Mouse (Mus musculus): ENCODE data around the gene Gm38655. TPM values are rescaled to one million over a fixed set of nuclear protein-coding genes. Genes with fewer than 3 reads are reported as not detected.

Gene Gm38655
- polyA plus RNA-seq, 1 experiment from 2014 or later = not detected

DNA sequence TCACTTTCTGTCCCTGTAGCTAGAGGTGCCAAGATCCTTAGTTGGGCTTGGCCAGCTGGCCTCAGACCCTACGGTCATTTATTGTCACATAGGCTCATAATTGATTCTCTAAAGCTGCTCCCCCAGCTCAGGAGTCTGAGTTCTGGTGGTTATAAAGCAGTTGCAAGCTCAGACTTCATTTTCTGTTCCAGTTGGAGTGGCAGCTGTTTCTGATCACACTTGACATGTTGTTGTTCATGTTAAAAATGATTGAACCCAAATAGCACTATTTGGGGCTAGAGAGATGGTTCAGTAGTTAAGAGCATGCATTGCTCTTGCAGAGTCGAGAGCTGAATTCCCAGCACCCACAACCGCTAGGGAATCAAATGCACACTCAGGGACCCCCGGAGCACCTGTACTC, 34.7 kb upstream of the Gm38655 start:
- H3K36me3 ChIP-seq = peaks cover 90% of the 10 kb centered on the region
- ATAC-seq (ENCODE audit: insufficient number of reproducible peaks, low FRiP score, low TSS enrichment, low read depth) = no peak
- no peak overlapping the region for H3K9ac ChIP-seq
- H3K4me3 ChIP-seq = no peak overlapping the region
- H3K4me2 ChIP-seq = no peak overlapping the region
- 80% methylated on average over 4 of the region's 4 CpGs for WGBS
- no peak overlapping the region for H3K27ac ChIP-seq
- no peaks in the 10 kb centered on the region for H3K27me3 ChIP-seq
- no peaks in the 10 kb centered on the region for H3K9me3 ChIP-seq
- no peaks in the 10 kb centered on the region for H3K4me1 ChIP-seq

DNA sequence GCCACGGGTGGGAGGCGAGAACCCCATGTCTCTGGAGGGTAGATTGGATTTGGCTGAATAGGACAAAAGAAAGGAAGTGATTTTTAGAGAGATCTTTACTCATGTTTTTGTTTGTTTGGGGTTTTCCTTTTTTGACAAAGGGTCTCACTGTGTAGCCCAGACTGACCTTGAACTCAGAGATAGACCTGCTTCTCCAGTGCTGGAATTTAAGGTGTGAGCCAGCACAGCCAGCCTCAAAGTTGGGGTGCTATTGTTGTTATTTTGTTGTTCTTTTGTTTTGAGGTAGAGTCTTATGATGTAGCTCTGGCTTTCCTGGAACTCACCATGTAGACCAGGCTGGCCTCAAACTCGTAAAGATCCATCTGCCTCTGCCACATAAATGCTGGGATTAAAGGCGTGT, 27.1 kb upstream of the Gm38655 start:
- Histone ChIP-seq H3K27ac (no peak overlapping the region), H3K4me3 (no peak overlapping the region), H3K27me3 (no peaks in the 10 kb centered on the region), H3K9me3 (no peaks in the 10 kb centered on the region), H3K4me1 (no peaks in the 10 kb centered on the region), H3K4me2 (no peak overlapping the region), H3K36me3 (peaks cover 83% of the 10 kb centered on the region), H3K9ac (no peak overlapping the region)
- ATAC-seq (ENCODE audit: insufficient number of reproducible peaks, low FRiP score, low TSS enrichment, low read depth) = no peak
- WGBS = 90% methylated on average over 4 of the region's 4 CpGs

DNA sequence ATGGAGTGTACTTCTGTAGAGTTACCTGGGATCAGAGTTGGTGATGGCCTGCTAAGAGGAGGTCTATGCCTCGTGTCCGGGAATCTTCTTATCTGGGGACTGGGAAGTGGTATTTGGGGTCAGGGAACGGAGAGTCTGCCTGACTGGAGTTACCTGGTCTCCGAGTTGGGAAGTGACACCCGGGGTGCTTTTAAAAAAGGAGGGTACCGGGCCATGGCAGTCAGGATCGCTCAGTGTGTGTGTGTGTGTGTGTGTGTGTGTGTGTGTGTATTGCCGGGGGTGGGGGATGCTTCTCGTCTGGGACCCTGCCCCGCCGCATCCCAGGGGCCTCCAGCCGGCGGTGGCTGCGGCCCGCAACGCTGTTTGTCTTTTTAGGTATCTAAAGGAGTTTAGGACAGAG, 13.8 kb upstream of the Gm38655 start:
- H3K9me3 ChIP-seq = no peaks in the 10 kb centered on the region
- no peak for ATAC-seq (ENCODE audit: insufficient number of reproducible peaks, low FRiP score, low TSS enrichment, low read depth)
- H3K27ac ChIP-seq = no peak overlapping the region
- peak overlapping the region; percentile 79 for H3K4me2 ChIP-seq
- H3K27me3 ChIP-seq = no peaks in the 10 kb centered on the region
- 2% methylated on average over 15 of the region's 16 CpGs for WGBS
- peaks cover 26% of the 10 kb centered on the region for H3K4me1 ChIP-seq
- peak overlapping the region; percentile 91 for H3K4me3 ChIP-seq
- peak overlapping the region; percentile 94 for H3K9ac ChIP-seq
- H3K36me3 ChIP-seq = peaks cover 31% of the 10 kb centered on the region

DNA sequence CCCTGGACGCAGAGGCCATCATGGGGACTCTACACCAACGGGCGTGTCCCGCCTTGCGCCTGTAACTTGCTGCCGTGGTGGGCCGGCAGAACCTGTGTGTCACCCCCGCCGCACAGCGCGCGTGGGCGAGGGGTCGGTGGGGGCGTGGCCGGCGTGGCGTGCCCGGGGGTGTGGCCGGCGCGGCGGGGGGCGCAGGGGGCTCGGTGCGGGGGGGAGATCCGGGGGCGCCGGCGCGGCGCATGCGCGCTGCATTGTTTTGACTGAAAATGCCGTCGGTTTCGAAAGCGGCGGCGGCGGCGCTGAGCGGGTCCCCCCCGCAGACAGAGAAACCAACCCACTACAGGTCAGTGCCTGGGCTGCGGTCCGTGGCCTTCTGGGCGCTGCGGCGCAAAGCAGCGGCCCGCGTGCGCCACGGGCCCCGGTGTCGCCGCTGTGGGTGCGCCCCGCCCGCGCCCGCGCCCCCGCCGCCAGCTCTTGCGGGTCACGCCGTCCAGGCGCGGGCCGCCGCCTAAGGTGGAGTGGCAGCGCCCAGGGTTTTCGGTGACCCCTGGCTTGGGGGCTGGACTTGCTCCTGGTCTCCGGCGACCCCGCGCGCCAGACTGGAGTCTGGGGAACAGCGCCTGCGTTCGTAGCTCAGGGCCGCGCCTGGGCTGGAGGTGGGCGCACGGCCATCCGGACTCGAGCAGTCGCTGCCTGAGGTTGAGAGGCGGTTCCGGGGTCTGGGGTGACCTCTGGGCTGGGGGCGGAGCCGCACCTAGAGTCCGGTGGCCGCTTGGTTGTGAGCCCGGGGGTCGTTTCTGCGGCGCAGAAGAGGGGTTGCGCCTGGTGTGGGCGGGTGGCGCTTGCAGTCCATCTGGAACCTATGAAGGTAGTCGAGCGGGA, 13.1 kb upstream of the Gm38655 start, which contains the start of gene Unkl:
TSS of gene Unkl (plus strand) at position 248 of the 882 bp plus-strand sequence.
- peaks cover 31% of the 10 kb centered on the region for H3K4me1 ChIP-seq
- under 1% methylated on average over 99 of the region's 104 CpGs for WGBS
- peak within 1 kb of the TSS; percentile 91 for H3K4me3 ChIP-seq
- peak within 1 kb of the TSS; percentile 94 for H3K9ac ChIP-seq
- H3K27me3 ChIP-seq = no peaks in the 10 kb centered on the region
- peaks cover 25% of the 10 kb centered on the region for H3K36me3 ChIP-seq
- peak within 1 kb of the TSS; percentile 89 for H3K27ac ChIP-seq
- peak; percentile 66 for ATAC-seq (ENCODE audit: insufficient number of reproducible peaks, low FRiP score, low TSS enrichment, low read depth)
- H3K9me3 ChIP-seq = no peaks in the 10 kb centered on the region
- H3K4me2 ChIP-seq = peak within 1 kb of the TSS; percentile 79

DNA sequence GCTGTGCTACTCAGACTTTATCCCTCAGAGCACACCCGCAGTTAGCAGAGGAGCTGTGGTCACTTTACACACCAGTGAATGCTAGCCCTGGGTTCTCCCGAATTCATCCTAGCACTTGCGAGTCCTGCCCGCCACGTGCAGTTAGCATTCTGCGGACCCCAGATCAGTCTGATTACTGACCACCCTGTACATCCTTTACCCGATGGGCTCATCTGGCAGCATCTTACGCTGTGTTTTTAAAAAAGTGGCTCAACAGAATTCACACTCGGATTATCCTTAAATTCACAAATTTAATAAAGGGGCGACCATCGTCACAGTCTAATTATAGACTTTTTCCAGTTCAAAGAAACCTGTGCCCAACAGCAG, 12.5 kb upstream of the Gm38655 start:
- H3K4me1 ChIP-seq = peaks cover 35% of the 10 kb centered on the region
- H3K9ac ChIP-seq = peak overlapping the region; percentile 94
- no peaks in the 10 kb centered on the region for H3K27me3 ChIP-seq
- H3K9me3 ChIP-seq = no peaks in the 10 kb centered on the region
- H3K27ac ChIP-seq = peak overlapping the region; percentile 89
- peaks cover 25% of the 10 kb centered on the region for H3K36me3 ChIP-seq
- no peak for ATAC-seq (ENCODE audit: insufficient number of reproducible peaks, low FRiP score, low TSS enrichment, low read depth)
- H3K4me2 ChIP-seq = peak overlapping the region; percentile 79
- WGBS = 5% methylated on average over 11 of the region's 11 CpGs
- H3K4me3 ChIP-seq = peak overlapping the region; percentile 91

DNA sequence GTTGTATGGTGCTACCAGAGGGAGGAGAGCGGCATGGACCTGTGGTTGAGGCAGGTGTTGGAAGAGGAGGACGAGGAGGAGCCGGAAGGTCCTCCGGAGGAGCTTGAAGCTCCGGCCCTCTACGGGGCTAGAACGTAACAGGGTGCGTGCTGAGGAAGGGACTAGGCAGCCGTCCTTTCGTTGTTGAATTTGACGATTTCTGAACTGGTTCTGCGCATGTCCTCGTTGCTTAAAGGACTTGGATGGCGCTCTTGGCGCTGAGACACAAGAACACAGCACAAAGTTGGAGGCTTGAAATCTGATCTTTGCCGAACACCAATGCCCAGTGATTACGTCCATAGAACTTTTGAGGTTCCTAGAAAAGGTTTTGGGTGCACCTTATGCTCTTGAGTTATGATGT, 9.7 kb upstream of the Gm38655 start:
- 8% methylated on average over 17 of the region's 17 CpGs for WGBS
- Histone ChIP-seq H3K27ac (peak overlapping the region; percentile 92), H3K4me2 (peak overlapping the region; percentile 89), H3K4me1 (peaks cover 35% of the 10 kb centered on the region), H3K4me3 (peak overlapping the region; percentile 70), H3K9ac (peak overlapping the region; percentile 78), H3K27me3 (no peaks in the 10 kb centered on the region), H3K36me3 (peaks cover 7% of the 10 kb centered on the region), H3K9me3 (no peaks in the 10 kb centered on the region)
- ATAC-seq (ENCODE audit: insufficient number of reproducible peaks, low FRiP score, low TSS enrichment, low read depth) = no peak

DNA sequence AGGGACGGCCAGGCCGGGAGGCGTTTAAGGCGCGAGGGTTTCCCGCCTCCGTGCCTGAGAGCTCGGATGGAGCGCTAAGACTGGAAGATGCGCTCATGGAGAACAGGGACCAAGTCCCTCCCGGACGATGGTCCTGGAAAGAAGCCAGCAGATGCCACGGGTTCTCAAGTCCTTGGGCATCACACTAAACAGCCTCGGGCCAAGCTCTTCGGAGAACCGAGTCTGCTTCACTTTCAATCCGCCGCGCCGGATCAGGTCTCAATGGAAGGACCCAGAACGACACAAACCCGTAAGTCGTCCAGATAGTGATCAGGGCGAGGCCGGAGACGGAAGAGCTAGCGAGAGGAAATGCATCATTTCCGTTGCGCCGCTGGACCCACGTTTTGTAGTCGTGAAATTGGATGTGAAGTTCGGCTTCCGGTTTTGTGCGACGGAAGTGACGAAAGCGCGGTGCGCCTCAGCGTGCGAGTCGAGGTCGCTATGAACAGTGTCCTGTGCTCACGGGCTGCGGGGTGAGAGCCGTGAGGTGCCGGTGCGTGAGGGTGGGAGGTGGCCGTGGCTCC, 8.9 kb upstream of the Gm38655 start, which contains the start of gene BC003965:
TSS of gene BC003965 (plus strand) at position 426 of the 563 bp plus-strand sequence.
- H3K4me2 ChIP-seq = peak within 1 kb of the TSS; percentile 89
- H3K27me3 ChIP-seq = no peaks in the 10 kb centered on the region
- under 1% methylated on average over 50 of the region's 50 CpGs for WGBS
- peak within 1 kb of the TSS; percentile 70 for H3K4me3 ChIP-seq
- peak within 1 kb of the TSS; percentile 78 for H3K9ac ChIP-seq
- H3K9me3 ChIP-seq = no peaks in the 10 kb centered on the region
- peak; percentile 82 for ATAC-seq (ENCODE audit: insufficient number of reproducible peaks, low FRiP score, low TSS enrichment, low read depth)
- H3K27ac ChIP-seq = peak within 1 kb of the TSS; percentile 92
- peaks cover 7% of the 10 kb centered on the region for H3K36me3 ChIP-seq
- H3K4me1 ChIP-seq = peaks cover 27% of the 10 kb centered on the region

DNA sequence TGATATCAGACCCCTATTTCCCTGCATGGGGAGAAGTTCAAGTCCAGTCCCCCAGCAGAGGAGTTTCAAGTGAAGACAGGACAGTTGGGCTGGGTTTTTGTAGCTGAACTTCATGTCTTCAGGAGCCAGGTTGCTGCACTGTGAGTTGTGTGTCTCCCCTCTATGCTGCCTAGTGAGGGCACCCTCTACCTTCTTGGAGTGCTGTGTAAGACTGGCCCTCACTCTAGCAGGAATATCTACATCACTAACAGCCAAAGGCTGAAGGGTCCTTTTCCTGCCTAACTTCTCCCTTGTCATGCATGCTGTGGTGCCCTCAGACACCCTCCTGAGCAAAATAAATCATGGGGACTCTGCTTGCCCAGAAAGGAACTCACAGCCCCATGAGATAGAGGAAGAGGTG, 8.0 kb upstream of the Gm38655 start:
- Histone ChIP-seq H3K9ac (no peak overlapping the region), H3K4me3 (no peak overlapping the region), H3K9me3 (no peaks in the 10 kb centered on the region), H3K4me2 (no peak overlapping the region), H3K4me1 (peaks cover 23% of the 10 kb centered on the region), H3K36me3 (peaks cover 7% of the 10 kb centered on the region), H3K27me3 (no peaks in the 10 kb centered on the region), H3K27ac (no peak overlapping the region)
- ATAC-seq (ENCODE audit: insufficient number of reproducible peaks, low FRiP score, low TSS enrichment, low read depth) = no peak

DNA sequence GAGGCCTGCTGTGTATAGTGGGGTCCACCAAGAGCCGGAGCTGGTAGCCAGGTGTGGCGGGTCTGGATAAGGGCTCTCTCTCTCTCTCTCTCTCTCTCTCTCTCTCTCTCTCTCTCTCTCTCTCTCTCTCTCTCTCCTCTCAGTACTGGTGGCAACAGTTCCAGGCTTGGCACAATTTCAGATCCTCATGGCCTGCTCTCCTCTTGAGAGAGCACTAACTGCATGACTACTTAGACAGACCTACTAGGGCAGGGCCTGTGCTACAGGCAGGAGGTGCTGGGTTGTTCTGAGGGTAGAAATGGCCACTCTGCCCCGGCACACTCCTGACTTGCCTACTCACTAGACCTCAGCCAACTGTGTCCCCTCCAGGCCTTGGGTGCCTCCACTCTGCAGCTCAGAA, 2.7 kb downstream of the Gm38655 start:
- Histone ChIP-seq H3K27me3 (0 out of 2 replicates have a peak, but pooled peaks cover 6% of the 10 kb centered on the region), H3K4me3 (no peak overlapping the region), H3K9me3 (no peaks in the 10 kb centered on the region), H3K27ac (no peak overlapping the region), H3K4me2 (no peak overlapping the region), H3K4me1 (no peaks in the 10 kb centered on the region), H3K36me3 (no peaks in the 10 kb centered on the region), H3K9ac (no peak overlapping the region)
- no peak for ATAC-seq (ENCODE audit: insufficient number of reproducible peaks, low FRiP score, low TSS enrichment, low read depth)
- WGBS = 67% methylated on average over 3 of the region's 3 CpGs

DNA sequence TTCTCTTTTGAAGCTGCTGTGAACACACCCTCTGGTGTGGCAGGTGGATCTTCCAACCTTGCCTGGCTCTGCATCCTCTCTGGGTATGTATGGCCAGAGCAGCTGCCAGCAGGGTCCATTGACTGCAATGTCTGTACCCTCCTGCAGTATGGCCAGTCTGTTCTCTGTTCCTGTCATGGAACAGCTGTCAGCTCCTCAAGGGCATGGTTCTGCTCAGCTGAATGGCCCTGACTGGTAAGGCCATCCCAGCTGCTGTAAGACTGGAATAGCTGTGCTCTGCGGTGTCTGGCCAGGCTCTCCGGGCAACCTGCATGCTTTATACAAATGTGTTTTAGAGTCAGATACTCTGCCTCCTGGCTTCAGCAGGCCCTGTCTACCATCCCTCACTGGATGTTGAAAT, 5.6 kb downstream of the Gm38655 start:
- no peaks in the 10 kb centered on the region for H3K27me3 ChIP-seq
- no peak overlapping the region for H3K4me2 ChIP-seq
- 0 out of 2 replicates have a peak, but pooled peaks have one; percentile 31 for ATAC-seq (ENCODE audit: insufficient number of reproducible peaks, low FRiP score, low TSS enrichment, low read depth)
- no peaks in the 10 kb centered on the region for H3K36me3 ChIP-seq
- H3K9me3 ChIP-seq = no peaks in the 10 kb centered on the region
- 0 out of 2 replicates have a peak, but pooled peaks cover 2% of the 10 kb centered on the region for H3K4me1 ChIP-seq
- no peak overlapping the region for H3K27ac ChIP-seq
- H3K4me3 ChIP-seq = no peak overlapping the region
- 91% methylated on average over 2 of the region's 2 CpGs for WGBS
- no peak overlapping the region for H3K9ac ChIP-seq

DNA sequence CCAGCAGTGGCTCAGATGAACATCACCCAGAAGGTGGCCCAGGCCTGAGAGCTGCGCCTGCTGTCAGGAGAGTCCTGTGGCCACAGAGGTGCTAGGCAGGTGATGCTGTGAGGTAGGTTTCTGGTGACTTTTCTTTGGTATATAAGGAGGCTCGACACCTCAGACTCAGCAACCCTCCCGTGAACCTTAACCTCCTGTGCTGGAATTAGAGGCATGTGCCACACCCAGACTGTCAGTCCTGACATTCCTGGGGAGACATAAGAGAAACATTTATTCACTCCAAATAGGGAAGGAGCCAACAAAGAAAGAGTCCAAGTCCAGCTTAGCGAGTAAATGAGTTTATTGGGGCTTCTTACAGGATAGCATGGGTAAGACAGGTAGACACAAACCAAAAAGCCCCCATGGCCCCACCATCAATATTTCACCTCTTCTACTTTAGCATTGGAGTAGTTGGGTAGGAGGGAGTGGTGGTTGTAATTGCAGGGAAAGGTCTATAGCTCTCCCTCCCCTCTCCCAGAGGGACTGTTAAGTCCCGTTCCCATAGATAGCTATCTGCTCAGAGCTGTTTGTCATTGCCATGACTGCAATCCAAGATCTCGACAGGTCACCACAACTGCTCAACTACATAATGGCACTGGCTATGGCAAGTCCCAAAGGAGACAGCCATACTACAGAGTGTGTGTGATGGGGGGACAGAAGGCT, 9.2 kb downstream of the Gm38655 start:
- H3K9me3 ChIP-seq = no peaks in the 10 kb centered on the region
- no peaks in the 10 kb centered on the region for H3K27me3 ChIP-seq
- H3K4me2 ChIP-seq = no peak overlapping the region
- no peak for ATAC-seq (ENCODE audit: insufficient number of reproducible peaks, low FRiP score, low TSS enrichment, low read depth)
- H3K36me3 ChIP-seq = peaks cover 12% of the 10 kb centered on the region; the same call in 1 of the 2 replicates
- H3K4me1 ChIP-seq = 0 out of 2 replicates have a peak, but pooled peaks cover 2% of the 10 kb centered on the region
- no peak overlapping the region for H3K4me3 ChIP-seq
- 39% methylated on average over 6 of the region's 6 CpGs for WGBS
- H3K9ac ChIP-seq = no peak overlapping the region
- no peak overlapping the region for H3K27ac ChIP-seq

DNA sequence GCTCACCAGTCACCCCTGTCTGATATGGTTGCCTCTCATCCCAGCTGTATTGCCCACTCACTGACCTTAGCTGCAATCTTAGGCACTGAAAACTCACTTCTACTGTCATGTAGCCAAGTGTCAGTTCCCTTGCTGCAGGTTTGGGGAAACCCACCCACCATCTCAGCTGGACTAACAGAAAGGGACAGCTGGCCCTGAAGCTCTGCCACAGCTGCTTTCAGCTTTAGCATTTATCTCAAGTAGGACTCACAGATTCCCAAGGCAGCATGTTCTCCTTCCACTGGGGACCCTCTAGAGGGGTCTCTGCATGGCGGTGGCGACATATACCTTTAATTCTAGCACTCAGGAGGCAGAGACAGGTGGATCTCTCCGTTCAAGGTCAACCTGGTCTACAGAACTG, 10.5 kb downstream of the Gm38655 start:
- Histone ChIP-seq H3K36me3 (peaks cover 25% of the 10 kb centered on the region), H3K9me3 (no peaks in the 10 kb centered on the region), H3K4me3 (no peak overlapping the region), H3K4me1 (0 out of 2 replicates have a peak, but pooled peaks cover 2% of the 10 kb centered on the region), H3K27me3 (no peaks in the 10 kb centered on the region), H3K4me2 (no peak overlapping the region), H3K27ac (no peak overlapping the region), H3K9ac (no peak overlapping the region)
- WGBS = 80% methylated on average over 3 of the region's 3 CpGs
- ATAC-seq (ENCODE audit: insufficient number of reproducible peaks, low FRiP score, low TSS enrichment, low read depth) = no peak
